Mouse (Mus musculus) embryo, embryonic 10.5 days (tissue): ENCODE measurements around the gene Rfpl4.
"Not testable (repeated sequence)": the region's sequence is repeated elsewhere in the genome, so short reads cannot be mapped to it uniquely, and the experiment has no call there.

Experiments
- DNase-seq: peaks from one replicate; pipeline ENCODE4 v3.0.0-alpha.2; 2015; ENCODE audit warnings: low spot score

The Rfpl4 gene

GRCm38 (mm10) chr7:5080815-5081214 lies 35.9 kb downstream of the Rfpl4 start:
- DNase-seq = peak; percentile 12

- peak; percentile 97 for DNase-seq
Observed at GRCm38 (mm10) chr7:5080010-5080751, 36.6 kb downstream of the Rfpl4 start, which contains the start of gene Epn1. Gene Epn1 (plus strand): TSS chr7:5080235.

GRCm38 (mm10) chr7:5079365-5080009 lies 37.3 kb downstream of the Rfpl4 start:
- not testable (repeated sequence) for DNase-seq

- DNase-seq = no peak
Observed at GRCm38 (mm10) chr7:5076931-5077330, 39.8 kb downstream of the Rfpl4 start.

GRCm38 (mm10) chr7:5074984-5075383 lies 41.8 kb downstream of the Rfpl4 start:
- DNase-seq = no peak

GRCm38 (mm10) chr7:5073586-5073985 lies 43.2 kb downstream of the Rfpl4 start:
- DNase-seq = no peak

GRCm38 (mm10) chr7:5064886-5065285 lies 51.9 kb downstream of the Rfpl4 start:
- DNase-seq = no peak

- peak; percentile 95 for DNase-seq
Observed at GRCm38 (mm10) chr7:5062360-5063001, 54.3 kb downstream of the Rfpl4 start.

- peak; percentile 91 for DNase-seq
Observed at GRCm38 (mm10) chr7:5061774-5062359, 54.9 kb downstream of the Rfpl4 start, which contains the start of gene U2af2. Gene U2af2 (plus strand): TSS chr7:5062143.

- DNase-seq = peak; percentile 99
Observed at GRCm38 (mm10) chr7:5060944-5061773, 55.6 kb downstream of the Rfpl4 start.

GRCm38 (mm10) chr7:5060239-5060731 lies 56.5 kb downstream of the Rfpl4 start:
- DNase-seq = peak; percentile 90
